Mouse (Mus musculus): ENCODE measurements around the gene Eomes.

- TF ChIP-seq MAX (IDR thresholded peaks at IDR 0.05; ENCODE audit: low read length) (no peak), EP300 (IDR thresholded peaks at IDR 0.05; ENCODE audit: low read length) (no peak), ZMIZ1 (IDR thresholded peaks at IDR 0.05; ENCODE audit: low read depth, low read length) (no peak), MYC (IDR thresholded peaks at IDR 0.05; ENCODE audit: low read depth, low read length) (no peak)
Observed at GRCm38 (mm10) chr9:118516162-118516561, 38.1 kb downstream of the Eomes start.

Data from CH12.LX (cell line).